Mouse (Mus musculus): ENCODE measurements around the gene 1700025G04Rik.

Gene 1700025G04Rik

GRCm38 (mm10) chr1:152077171-152077715 lies 12.7 kb downstream of the 1700025G04Rik start:
- no peak for DNase-seq (ENCODE audit: low read depth in 1 of 2, low spot score in 2 of 2)

- DNase-seq (ENCODE audit: low read depth in 1 of 2, low spot score in 2 of 2) = no peak
These were observed 13.6 kb downstream of the 1700025G04Rik start for GRCm38 (mm10) chr1:152076222-152076845.

- no peak for DNase-seq (ENCODE audit: low read depth in 1 of 2, low spot score in 2 of 2)
These were observed 14.2 kb downstream of the 1700025G04Rik start for GRCm38 (mm10) chr1:152075725-152076124.

- DNase-seq (ENCODE audit: low read depth in 1 of 2, low spot score in 2 of 2) = no peak
These were observed 19.5 kb downstream of the 1700025G04Rik start for GRCm38 (mm10) chr1:152070441-152070840.

GRCm38 (mm10) chr1:152069745-152070144 lies 20.2 kb downstream of the 1700025G04Rik start:
- no peak for DNase-seq (ENCODE audit: low read depth in 1 of 2, low spot score in 2 of 2)

GRCm38 (mm10) chr1:152067919-152068318 lies 22.0 kb downstream of the 1700025G04Rik start:
- DNase-seq (ENCODE audit: low read depth in 1 of 2, low spot score in 2 of 2) = no peak

GRCm38 (mm10) chr1:152065527-152065926 lies 24.4 kb downstream of the 1700025G04Rik start:
- DNase-seq (ENCODE audit: low read depth in 1 of 2, low spot score in 2 of 2) = no peak

- no peak for DNase-seq (ENCODE audit: low read depth in 1 of 2, low spot score in 2 of 2)
These were observed 26.4 kb downstream of the 1700025G04Rik start for GRCm38 (mm10) chr1:152063357-152064145.

GRCm38 (mm10) chr1:152061745-152062144 lies 28.2 kb downstream of the 1700025G04Rik start:
- DNase-seq (ENCODE audit: low read depth in 1 of 2, low spot score in 2 of 2) = no peak

GRCm38 (mm10) chr1:152060265-152060664 lies 29.7 kb downstream of the 1700025G04Rik start:
- no peak for DNase-seq (ENCODE audit: low read depth in 1 of 2, low spot score in 2 of 2)

GRCm38 (mm10) chr1:152058776-152059175 lies 31.1 kb downstream of the 1700025G04Rik start:
- no peak for DNase-seq (ENCODE audit: low read depth in 1 of 2, low spot score in 2 of 2)

GRCm38 (mm10) chr1:152053112-152053511 lies 36.8 kb downstream of the 1700025G04Rik start:
- no peak for DNase-seq (ENCODE audit: low read depth in 1 of 2, low spot score in 2 of 2)

- DNase-seq (ENCODE audit: low read depth in 1 of 2, low spot score in 2 of 2) = no peak
These were observed 38.1 kb downstream of the 1700025G04Rik start for GRCm38 (mm10) chr1:152051858-152052257.

- DNase-seq (ENCODE audit: low read depth in 1 of 2, low spot score in 2 of 2) = no peak
These were observed 39.9 kb downstream of the 1700025G04Rik start for GRCm38 (mm10) chr1:152050037-152050436.

- DNase-seq (ENCODE audit: low read depth in 1 of 2, low spot score in 2 of 2) = no peak
These were observed 41.6 kb downstream of the 1700025G04Rik start for GRCm38 (mm10) chr1:152048291-152048690.

GRCm38 (mm10) chr1:152047416-152047815 lies 42.5 kb downstream of the 1700025G04Rik start:
- DNase-seq (ENCODE audit: low read depth in 1 of 2, low spot score in 2 of 2) = no peak

GRCm38 (mm10) chr1:152043453-152043852 lies 46.5 kb downstream of the 1700025G04Rik start:
- DNase-seq (ENCODE audit: low read depth in 1 of 2, low spot score in 2 of 2) = no peak

- no peak for DNase-seq (ENCODE audit: low read depth in 1 of 2, low spot score in 2 of 2)
These were observed 47.5 kb downstream of the 1700025G04Rik start for GRCm38 (mm10) chr1:152042409-152042808.

GRCm38 (mm10) chr1:152041005-152041404 lies 48.9 kb downstream of the 1700025G04Rik start:
- DNase-seq (ENCODE audit: low read depth in 1 of 2, low spot score in 2 of 2) = no peak

- DNase-seq (ENCODE audit: low read depth in 1 of 2, low spot score in 2 of 2) = no peak
These were observed 49.9 kb downstream of the 1700025G04Rik start for GRCm38 (mm10) chr1:152040053-152040452.

- DNase-seq (ENCODE audit: low read depth in 1 of 2, low spot score in 2 of 2) = no peak
These were observed 50.3 kb downstream of the 1700025G04Rik start for GRCm38 (mm10) chr1:152039588-152039987.

GRCm38 (mm10) chr1:152038086-152038485 lies 51.8 kb downstream of the 1700025G04Rik start:
- no peak for DNase-seq (ENCODE audit: low read depth in 1 of 2, low spot score in 2 of 2)

Data from monocyte, adult 2 months (primary cell).